Mouse (Mus musculus) thymus, adult 2 months (tissue): ENCODE results near the gene Smndc1.

Source experiments
- CTCF ChIP-seq: fragments of 200-500 bp; IDR thresholded peaks from 2 replicates; pipeline ENCODE4 v1.5.1; 2012; ENCODE audit warnings: mild to moderate bottlenecking, control low read depth, low read length, moderate library complexity, borderline replicate concordance; ENCODE audit not compliant: control insufficient read depth, poor library complexity, insufficient read depth; ENCODE audit errors: extremely low read depth
- POLR2A ChIP-seq: fragments of 200-500 bp; IDR thresholded peaks from 2 replicates; pipeline ENCODE4 v1.6.1; 2012; ENCODE audit warnings: mild to moderate bottlenecking, low read length, control low read depth, moderate library complexity; ENCODE audit not compliant: control insufficient read depth, poor library complexity, insufficient read depth; ENCODE audit errors: extremely low read depth

DNA sequence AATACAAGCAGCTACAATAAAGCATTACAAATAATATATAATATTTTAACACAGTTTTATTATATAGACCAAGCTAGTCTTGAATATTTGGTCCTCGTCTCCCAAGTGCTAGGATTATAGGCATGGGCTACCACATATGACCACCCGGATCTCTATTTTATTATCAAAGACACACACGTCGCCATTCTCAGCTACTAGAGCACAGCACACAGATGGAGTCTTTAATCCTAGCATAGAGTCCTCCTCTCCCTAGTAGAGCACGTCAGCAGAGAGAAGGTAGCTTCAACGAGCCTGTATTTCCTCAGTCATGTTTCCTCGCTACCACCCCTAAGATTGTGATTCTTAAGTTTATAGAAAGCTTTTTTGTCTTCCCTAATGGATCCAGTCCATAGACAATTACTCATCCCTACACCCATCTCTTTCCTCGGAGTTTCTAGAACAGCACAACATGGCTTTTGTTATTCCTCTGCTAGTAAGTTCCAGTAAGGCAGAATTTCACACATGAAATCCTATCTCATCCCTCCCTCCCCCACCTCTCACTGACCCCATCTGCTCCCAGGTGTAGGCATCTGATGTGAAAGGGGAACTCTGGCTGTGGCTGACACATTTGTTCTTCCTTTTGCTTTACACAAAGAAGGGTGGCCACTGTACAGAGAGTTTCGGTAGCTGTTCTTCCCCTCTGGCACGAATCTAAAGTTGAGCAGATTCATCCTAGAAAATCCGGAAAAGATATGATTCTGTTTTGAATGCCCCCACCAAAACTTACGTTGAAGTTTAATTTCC is 7.3 kb upstream of the Smndc1 start:
- no peak for TF ChIP-seq POLR2A
- TF ChIP-seq CTCF = no peak
